Mouse (Mus musculus) layer of hippocampus, adult 8-10 months (tissue): ENCODE measurements around the gene Stox1. TPM values are rescaled to one million over a fixed set of nuclear protein-coding genes. Genes with fewer than 3 reads are reported as not detected.
"Not testable (repeated sequence)": the region's sequence is repeated elsewhere in the genome, so short reads cannot be mapped to it uniquely, and the experiment has no call there.

Source experiments
- DNase-seq, 2 experiments: peaks; one replicate each; pipeline ENCODE4 v3.0.0; 2022; ENCODE audit warnings: low spot score in 2 of 2
- total RNA-seq, 4 experiments: library from RNA; stranded (reverse); gene quantifications; 2 replicates each; pipeline ENCODE4 v1.2.4; 2022

The Stox1 gene
- 1 to 10 TPM; 2.4 to 3.7 (median 2.5) TPM for total RNA-seq

DNA sequence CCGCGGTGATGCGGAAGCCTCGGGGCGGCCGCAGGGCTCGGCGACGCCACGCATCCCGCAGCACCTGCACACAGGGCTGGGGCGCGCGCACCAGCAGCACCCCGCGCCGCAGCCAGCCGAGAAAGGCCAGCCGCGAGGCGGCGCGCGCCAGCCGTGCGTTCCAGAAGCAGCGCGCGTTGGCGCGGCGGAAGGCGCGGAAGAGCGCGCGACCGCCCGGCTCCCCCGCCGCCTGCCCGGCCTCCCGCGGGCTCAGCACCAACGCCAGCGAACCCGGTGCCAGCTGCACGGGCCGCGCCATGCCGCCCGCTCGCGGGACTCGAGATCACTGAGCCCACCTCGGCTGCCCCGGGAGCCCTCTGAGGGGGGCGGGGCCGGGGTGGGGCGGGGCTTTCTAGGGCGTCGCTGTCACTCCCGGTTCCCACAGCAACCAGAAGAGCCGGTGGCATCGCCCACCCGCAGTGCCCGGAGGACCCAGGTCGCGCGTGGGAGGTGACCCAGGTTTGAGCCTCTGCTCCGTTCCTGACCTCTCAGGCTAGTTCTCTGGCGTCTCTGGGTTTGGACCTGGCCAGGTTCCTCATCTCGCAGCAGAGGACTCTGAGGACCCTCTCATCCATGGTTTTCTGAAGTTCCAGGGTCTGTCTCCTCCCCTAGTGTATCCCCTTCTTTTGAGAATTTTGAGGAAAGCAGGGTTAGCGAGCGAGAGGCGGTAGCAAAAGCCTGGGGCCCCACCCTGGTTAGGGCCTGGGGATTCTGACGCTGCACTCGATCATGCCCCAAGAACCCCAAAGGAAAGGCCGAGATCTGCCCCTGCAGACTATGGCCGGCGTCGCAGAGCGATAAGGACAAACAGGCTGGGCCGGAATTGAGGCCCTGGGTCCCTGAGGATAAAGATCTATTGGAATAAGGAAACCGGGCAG, at the start of gene Stox1:
Gene Stox1 (minus strand): TSS at position 358 of the 917 bp plus-strand sequence.
- DNase-seq: peak; percentile 41 to 46

DNA sequence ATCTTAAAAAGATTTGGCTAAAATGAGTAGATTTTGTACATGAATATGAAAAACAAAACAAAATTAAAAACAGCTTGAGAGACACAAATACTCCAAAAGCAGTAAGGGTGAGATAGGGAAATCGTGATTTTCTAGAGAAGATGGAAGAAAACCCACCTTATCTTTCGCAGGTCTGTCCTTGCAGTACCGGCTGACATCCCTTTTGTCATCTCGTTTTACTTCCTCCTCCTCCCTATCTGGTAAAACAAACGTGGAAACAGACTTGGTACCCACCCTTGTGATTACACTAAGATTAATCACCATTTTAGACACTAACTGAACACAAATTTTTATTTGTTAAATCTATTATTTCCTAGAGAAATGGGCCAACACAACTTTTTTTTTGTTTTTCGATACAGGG, 24.9 kb upstream of the Stox1 start:
- no peak for DNase-seq

DNA sequence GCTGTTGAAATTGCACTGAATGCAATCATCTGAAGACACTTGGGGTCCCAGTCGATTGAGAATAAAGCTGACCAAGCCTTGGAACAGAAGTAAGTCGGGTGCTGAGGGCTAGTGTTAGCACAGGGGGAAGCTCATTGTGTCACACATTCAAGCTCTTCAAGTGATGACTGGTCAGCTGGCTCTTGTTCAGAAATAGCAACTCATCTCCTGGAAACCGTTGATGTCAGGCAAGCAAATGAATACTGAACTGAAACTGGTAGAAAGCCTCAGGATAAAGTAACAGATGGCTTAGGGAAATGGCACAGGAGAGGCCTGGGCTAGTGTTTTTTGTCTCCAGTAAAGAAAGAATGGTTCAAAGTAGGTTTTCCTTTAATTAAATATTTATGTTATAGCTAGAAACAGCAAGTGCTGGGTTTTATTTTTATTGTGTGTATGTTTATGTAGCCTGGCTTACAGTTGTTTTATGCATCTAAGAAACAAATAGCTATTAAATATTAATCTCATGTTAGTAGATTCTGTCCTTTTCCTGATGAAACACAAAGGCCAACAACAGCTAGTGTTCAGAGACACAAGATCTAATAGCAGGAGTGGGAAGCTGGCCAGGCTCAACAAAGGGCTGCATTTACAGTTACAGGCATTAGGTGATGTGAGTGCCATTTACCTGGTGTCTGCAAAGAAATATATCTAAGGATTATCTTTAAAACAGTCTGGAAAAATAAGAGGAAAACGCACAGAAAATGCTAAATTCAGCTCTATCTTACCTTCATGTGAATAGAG, 14.2 kb upstream of the Stox1 start:
- peak in 1 of 2 experiments; percentile 17 for DNase-seq

DNA sequence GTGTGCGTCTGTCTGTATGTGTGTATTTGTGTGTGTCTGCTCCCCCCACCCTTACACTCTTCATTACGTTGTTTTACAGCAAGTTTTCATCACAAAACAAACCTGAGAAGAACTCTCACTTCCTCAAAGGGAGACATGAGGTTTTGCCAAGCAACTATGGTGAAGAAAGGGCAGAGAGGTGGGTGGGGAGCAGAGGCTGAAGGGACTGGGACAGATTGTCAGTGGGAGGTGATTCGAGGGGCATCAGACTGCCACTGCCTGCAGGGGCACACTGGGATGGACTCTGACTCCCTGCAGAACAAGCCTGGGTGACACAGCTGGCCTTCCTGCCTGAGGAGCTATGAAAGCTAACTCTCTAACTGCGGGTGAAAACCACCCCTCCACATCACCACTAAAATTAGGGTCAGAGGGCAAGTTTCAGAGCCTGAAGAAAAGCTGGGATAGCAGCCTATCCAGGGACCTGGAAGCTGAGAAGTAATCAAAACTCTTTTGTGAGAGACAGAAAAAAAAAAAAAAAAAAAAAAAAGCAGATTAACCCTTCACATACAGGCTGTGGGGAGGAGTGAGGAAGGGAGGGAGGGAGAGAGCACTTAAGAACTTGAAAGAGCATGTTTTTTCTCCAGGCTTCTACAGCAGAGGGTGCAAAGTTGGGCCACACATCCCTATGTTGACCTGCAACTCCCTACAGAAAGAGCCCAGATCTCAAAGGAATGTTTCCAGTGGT, 11.2 kb upstream of the Stox1 start:
- DNase-seq: no peak

DNA sequence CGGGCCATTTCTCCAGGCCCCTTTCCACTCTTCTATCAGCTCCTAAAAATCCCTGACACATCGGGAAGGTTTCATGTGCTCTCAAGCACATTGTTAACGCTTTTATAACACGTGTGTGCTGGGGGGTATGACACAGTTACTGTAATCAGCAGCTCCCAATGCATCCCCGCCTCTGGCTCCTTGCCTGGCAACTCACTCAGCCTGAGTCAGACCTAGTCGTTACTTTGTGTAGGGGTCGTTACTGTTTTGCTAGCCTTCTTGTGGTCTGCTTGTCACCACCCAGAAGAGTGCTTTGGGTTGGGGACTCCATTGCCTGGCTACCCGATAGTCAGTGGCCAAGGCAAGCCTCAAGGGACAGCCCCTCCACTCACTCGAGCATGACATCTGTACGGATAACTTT, 4.9 kb upstream of the Stox1 start:
- DNase-seq: no peak

DNA sequence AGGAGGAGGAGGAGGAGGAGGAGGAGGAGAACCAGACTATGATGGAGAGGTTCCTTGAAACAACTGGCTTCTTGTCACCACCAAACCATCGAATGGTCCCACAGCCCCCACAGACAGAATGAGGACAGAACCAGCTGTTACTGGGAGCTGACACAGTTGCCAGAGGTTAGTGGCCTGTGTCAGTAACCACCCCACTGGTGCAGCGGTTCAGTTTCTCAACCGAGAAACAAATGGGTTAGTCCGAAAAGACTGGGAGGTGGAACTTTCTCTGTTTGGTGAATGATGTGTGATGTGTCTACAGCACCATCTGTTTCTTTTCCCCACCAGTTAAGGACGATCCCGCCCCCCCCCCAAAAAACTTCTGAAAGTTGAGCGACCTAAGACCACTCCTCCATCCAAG, 992 bp downstream of the Stox1 start:
- no peak for DNase-seq

DNA sequence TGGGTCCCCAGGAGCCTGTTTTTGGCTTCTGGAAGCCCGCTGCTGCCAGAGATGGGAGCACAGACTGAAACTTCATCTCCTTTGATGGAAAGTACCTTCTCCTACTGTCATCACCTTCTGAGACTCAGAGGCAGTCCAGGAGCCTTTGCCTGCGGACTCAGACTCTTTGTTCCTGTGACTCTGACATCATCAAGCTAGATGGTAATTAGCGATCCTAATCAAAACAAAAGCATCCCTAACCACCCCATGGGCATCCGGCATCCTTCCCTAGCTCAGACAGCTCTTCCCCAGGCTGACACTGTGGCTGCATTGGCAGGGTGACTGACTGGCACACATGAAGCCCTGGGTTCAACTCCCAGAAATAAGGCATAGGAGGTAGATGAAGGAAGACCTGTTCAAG, 3.2 kb downstream of the Stox1 start:
- DNase-seq: no peak

DNA sequence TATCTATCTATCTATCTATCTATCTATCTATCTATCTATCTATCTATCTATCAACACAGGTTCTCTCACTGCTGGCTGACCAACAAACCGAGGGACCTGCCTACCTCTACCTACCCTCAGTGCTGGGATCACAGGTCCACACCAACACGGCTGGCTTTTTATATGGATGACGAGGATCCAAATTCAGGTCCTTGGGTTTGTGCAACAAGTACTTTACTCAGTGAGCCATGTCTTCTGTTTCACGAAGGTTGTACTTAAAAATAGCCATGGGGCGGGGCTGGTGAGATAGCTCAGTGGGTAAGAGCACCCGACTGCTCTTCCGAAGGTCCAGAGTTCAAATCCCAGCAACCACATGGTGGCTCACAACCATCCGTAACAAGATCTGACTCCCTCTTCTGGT, 5.4 kb downstream of the Stox1 start:
- not testable (repeated sequence) for DNase-seq

DNA sequence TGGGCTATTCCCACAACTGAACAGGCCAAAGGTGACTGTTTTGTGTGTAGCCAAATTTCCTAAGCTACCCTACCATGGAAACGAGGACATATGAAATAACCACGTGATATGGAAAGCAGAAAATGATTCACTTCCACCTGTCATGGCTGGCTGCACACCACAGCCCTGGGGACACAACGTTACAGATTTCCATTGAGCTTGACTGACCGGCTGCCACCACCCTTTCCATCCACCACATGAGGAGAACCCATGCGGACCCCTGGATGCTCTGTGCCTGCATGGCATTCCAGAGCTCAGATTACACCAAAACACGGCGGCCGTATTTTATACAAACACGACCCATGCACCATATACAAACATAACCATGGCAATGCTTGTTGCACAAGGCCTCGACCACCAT, 12.5 kb downstream of the Stox1 start:
- DNase-seq: no peak

DNA sequence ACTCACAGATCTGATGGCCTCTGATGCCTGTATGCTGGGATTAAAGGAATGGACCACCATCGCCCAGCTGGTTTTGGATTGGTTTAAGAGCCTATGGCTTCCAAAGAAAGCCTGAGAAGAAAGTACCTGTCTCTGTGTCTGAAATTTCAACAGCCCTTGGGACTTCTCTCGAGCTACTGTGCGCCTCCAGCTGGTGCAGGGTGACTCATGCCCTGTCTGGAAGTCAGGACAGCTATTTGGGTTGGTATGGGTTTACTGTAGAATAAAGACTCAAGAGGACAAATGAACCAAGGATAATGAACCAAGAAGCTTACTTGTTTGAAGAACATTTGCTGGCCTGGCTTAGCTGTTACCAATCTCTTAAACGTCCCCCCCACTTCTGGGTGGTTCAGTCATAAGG, 22.3 kb downstream of the Stox1 start:
- DNase-seq: no peak

DNA sequence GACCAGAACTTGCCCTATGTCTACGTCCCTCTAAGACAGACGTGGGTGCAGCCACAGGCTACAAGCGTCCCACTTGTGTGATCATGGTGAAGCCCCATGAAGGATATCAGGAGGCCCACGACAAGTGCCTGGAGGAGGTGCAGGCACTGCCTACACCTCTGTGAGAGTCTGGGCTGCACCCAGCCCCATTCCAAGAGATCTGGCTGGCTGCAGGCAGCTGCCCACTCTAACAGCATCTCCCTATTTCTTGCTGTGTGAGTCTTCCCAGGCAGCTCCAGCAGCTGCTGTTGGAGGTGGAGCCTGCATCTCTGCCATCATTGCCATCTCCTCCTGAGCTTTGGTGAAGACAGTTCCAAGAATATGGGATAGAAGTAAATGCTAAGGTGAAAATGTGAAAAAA, 23.5 kb downstream of the Stox1 start:
- no peak for DNase-seq

DNA sequence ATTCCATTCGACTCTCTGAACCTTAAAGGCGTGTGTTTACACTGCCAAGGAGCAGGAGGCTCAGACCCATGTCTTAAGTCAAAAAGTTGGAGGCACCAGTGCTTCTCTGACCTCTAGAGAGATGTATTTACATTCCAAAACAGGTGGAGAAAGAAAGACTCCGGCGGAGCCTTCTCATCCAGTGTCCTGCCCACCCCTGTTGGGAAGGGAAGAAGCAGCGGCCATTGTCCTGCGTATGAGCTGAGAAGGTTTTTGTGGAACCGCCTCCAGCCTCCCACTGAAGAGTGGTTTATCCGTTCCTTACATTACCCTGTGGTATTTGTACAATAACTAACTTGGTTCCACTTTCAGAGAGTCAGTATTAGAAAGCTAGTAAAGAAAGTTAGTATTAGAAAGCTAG, 33.2 kb downstream of the Stox1 start:
- DNase-seq: no peak

DNA sequence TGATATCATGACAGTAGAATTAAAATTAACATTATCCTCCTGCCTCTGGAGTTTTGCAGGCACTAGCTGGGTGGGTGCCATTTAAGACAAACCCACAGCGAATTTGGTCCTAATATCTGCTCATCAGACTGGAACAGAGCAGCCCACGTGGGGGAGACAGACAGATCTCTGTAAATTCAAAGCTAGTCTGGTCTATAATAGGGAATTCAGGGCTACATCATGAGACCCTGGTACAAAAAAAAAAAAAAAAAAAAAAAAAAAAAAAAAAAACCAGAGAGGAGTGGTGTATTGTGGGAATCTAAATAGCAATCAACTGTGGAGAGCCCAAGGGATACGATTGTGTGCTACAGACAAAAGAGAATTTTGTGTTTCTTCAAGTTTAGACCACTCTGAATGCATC, 33.7 kb downstream of the Stox1 start:
- DNase-seq: no peak

DNA sequence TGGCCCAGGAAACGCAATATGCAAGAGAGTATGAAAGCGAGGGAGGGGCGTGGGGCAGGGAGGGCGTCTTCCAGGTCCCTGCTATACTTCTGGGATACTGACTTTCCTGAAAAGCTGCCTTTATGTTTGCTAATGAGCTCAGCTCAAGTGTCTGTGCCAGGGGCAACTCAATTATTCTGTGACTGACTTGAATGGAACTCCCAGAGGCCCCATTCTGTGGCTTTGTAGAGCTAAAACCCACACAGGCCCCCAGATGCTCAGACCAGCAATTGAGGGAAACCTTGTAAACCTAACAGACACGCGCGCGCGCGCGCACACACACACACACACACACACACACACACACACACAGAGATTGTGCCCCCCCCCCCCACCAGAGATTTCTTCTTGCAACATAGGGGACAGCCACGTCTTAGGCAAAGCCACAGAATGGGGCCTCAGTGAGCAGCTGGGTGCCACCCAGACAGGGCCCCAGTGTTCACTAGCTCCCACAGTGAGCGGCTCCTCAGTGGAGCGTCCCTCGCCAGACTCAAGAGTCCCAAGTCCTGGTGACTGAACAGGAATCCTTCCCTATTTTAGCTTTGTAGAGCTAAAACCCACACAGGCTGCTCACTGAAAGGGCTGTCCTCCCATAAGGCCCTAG, 38.8 kb downstream of the Stox1 start:
- no peak for DNase-seq

DNA sequence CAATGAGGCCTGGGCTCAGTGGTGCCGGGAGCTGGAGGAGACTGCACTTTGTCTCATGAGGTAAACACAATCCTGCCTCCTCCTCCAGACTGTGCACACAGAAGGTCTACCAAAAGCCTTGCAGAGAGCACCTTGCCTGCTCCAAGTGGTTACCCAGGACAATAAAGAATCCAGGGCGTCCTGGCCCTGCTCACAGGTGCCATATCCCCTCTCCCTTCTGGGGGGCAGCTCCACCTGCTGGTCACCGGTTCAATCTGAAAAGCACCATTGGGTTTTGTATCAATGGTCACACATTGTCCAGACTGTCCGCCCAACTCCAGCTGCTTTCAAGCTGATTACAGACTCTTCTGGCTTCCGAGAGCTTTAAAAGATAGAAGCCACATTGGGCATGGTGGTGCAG, 42.9 kb downstream of the Stox1 start:
- no peak for DNase-seq

DNA sequence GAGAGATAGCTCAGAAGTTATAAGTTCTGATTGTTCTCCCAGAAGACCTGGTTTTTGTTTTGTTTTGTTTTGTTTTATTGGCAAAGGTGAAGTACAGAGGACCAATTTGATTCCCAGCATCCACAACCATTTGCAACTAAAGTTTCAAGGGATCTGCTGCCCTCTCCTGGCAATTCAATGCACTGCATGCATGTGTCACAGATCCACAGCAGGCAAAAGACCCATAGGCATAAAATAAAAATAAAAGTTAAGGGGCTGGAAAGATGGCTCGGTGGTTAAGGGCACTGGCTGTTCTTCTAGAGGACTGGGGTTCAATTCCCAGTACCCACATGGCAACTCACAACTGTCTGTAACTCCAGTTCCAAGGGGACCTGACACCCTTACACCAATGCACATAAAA, 46.1 kb downstream of the Stox1 start:
- no peak for DNase-seq

DNA sequence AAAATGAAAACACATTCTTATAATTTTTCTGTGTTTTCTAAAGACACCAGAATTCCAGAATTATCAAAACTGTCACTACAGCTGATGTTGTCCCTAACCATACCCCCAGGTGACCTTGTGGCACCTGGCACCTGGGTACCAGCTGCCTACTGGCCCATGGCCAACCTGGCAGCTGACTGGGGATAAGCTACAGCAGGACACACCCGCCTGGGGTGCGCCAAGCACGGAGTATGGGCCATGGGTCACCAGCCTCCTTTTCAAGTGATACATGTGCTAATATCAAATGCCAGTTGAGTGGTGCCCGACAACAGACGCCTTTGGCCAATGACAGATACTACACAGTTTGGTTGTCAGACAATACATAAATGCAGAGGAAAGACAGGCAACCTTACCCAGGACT, 48.6 kb downstream of the Stox1 start:
- no peak for DNase-seq

DNA sequence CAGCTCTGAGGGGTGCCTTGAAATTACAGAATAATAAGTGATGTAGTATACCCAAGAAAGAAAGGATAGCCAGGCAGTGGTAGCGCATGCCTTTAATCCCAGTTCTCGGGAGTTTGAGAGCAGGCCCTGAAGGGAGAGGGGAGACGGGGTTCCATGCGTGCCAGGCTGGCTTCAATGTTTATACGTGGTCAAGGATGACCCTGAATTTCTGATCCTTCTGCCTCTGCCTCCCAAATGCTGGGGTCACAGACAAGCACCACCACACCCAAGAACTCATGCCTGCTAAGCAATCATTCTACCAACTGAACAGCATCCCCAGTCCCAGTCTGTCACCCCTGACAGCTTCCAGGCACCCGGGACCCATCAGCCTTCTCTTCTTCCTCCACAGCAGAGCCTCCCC, 49.7 kb downstream of the Stox1 start:
- no peak for DNase-seq

DNA sequence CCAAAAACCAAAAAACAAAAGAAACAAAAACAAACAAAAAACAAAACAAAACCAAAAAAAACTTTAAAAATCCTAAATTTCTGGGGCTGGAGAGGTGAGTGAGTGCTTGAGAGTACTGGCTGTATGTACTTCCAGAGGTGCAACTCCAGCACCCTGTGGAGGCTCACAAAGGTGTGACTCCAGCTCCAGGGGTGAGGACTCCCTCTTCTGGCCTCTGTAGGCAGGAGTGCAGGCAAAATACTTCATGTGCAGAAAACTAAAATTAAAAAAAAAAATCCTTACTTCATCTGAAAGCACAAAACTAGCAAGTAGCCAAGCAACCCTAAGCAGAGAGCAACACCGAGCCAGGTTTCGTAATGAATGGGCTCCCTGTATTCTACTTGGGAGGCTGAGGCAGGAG, 53.6 kb downstream of the Stox1 start:
- no peak for DNase-seq

DNA sequence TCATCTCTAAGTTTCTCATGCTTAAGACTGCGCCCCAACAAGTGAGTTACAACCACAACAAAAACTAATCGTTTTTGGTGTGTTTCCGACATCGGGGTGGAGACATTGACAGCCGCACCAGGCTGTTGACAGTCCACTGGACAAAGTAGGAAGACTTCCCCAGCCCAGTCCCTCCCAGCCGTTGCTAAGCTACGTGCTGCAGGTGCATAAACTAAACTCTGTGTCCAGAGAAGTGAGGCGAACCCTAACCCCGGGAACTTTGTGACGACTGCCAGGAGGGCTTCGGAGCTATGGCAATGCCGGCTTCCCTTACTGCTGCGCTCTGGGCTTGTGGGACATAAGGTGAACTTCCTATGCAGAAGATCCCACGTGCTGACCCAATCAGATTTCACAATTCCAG, 56.7 kb downstream of the Stox1 start:
- no peak for DNase-seq

DNA sequence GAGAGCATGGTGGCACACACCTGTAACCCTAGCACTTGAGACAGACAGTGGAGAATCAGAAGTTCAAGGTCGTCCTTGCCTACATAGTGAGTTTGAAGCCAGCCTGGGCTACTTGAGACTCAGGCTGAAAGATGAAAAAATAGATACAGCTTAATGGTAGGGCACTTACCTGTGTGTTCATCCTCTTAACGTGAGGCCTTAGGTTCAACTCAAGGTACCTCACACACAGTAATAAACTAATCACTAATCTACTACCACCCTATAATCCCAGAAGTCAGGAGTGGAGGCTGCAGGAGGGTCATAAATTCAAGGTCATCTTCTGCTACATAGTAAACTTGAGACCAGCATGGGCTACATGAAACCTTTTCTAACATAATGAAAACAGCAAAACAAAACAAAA, 57.5 kb downstream of the Stox1 start:
- DNase-seq: no peak

DNA sequence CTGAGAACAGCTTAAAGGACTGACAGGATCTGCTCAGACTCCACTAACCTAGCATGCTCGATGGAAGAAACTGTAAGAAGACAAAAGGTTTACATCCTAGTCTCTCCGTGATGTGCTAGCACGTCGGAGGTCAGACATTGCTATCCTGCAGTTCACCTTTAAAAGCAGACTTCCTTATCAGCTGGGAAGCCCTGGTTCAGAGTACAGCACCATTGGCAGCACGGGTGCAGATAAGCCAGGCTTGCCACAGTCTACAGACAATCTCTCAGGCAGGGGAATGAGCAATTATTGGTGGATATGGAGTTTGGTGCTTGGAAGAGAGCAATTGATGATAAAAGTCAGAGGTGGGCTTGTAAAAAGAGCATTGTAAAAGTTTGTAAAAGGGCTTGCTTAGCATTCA, 57.9 kb downstream of the Stox1 start:
- no peak for DNase-seq
